Mouse (Mus musculus): ENCODE measurements around the gene Epb41l1.

- no peak for TF ChIP-seq MAFK (IDR thresholded peaks at IDR 0.05; ENCODE audit: insufficient read depth, low read depth, low read length)
- no peak for TF ChIP-seq ZC3H11A (IDR thresholded peaks at IDR 0.05; ENCODE audit: borderline replicate concordance, low read depth, low read length)
- no peak for TF ChIP-seq ZNF384 (IDR thresholded peaks at IDR 0.05; ENCODE audit: low read depth, low read length)
- no peak for TF ChIP-seq CHD2 (IDR thresholded peaks at IDR 0.05; ENCODE audit: low read depth, low read length)
- TF ChIP-seq HCFC1 (IDR thresholded peaks at IDR 0.05; ENCODE audit: borderline replicate concordance, insufficient read depth, low read length), result no peak
These were observed 12.5 kb downstream of the Epb41l1 start for GRCm38 (mm10) chr2:156432874-156433868.
